Mouse (Mus musculus): ENCODE measurements around the gene Ess2. TPM values are rescaled to one million over a fixed set of nuclear protein-coding genes. Genes with fewer than 3 reads are reported as not detected.

The Ess2 gene
- total RNA-seq, 2 experiments from 2014 or later: 33.0 to 34.3 TPM

- DNase-seq (ENCODE audit: extremely low spot score in 1 of 2, low spot score in 2 of 2): peak in 1 of 2 experiments; percentile 74
- intact Hi-C loops (cut with DNase I): loop anchor here (5.0 to 10.0 kb wide), 2 partner anchors 120 to 287 kb away; partner anchors contain the start of gene Ccdc188
Measured at GRCm38 (mm10) chr16:17927351-17928082, 16.4 kb upstream of the Ess2 start.

- intact Hi-C loops (cut with DNase I): loop anchor here (10.0 kb wide), 1 partner anchor 293 kb away; the partner anchor contains the start of gene Ccdc188
- peak in 1 of 2 experiments; percentile 63 for DNase-seq (ENCODE audit: extremely low spot score in 1 of 2, low spot score in 2 of 2)
Measured at GRCm38 (mm10) chr16:17922163-17922538, 11.0 kb upstream of the Ess2 start.

- intact Hi-C loops (cut with DNase I): loop anchor here (10.0 kb wide), 1 partner anchor 293 kb away; the partner anchor contains the start of gene Ccdc188
- peak; percentile 97 to 98 for DNase-seq (ENCODE audit: extremely low spot score in 1 of 2, low spot score in 2 of 2)
Measured at GRCm38 (mm10) chr16:17921325-17922162, 10.4 kb upstream of the Ess2 start.

- intact Hi-C loops (cut with DNase I): loop anchor here (10.0 kb wide), 1 partner anchor 294 kb away; the partner anchor contains the start of gene Ccdc188
- no peak for DNase-seq (ENCODE audit: extremely low spot score in 1 of 2, low spot score in 2 of 2)
Measured at GRCm38 (mm10) chr16:17920586-17920985, 9.4 kb upstream of the Ess2 start.

GRCm38 (mm10) chr16:17914307-17915249 lies 3.4 kb upstream of the Ess2 start, which contains the start of gene Gsc2:
Gene Gsc2, minus strand, starts transcription at chr16:17915059.
- intact Hi-C loops (cut with DNase I): no loop called here
- peak in 1 of 2 experiments; percentile 46 for DNase-seq (ENCODE audit: extremely low spot score in 1 of 2, low spot score in 2 of 2)

- peak in 1 of 2 experiments; percentile 25 for DNase-seq (ENCODE audit: extremely low spot score in 1 of 2, low spot score in 2 of 2)
- intact Hi-C loops (cut with DNase I): no loop called here
Measured at GRCm38 (mm10) chr16:17898462-17898861, 12.7 kb downstream of the Ess2 start, which contains the start of the genes Dgcr2 and Tssk2. Gene Dgcr2, minus strand, starts transcription at chr16:17898562. Gene Tssk2, plus strand, starts transcription at chr16:17898637.

GRCm38 (mm10) chr16:17896091-17896490 lies 15.1 kb downstream of the Ess2 start:
- DNase-seq (ENCODE audit: extremely low spot score in 1 of 2, low spot score in 2 of 2): no peak
- intact Hi-C loops (cut with DNase I): no loop called here

GRCm38 (mm10) chr16:17893923-17894322 lies 17.2 kb downstream of the Ess2 start, which contains the start of gene Tssk1:
Gene Tssk1, plus strand, starts transcription at chr16:17894223.
- no peak for DNase-seq (ENCODE audit: extremely low spot score in 1 of 2, low spot score in 2 of 2)
- intact Hi-C loops (cut with DNase I): no loop called here

GRCm38 (mm10) chr16:17892606-17893005 lies 18.5 kb downstream of the Ess2 start:
- intact Hi-C loops (cut with DNase I): no loop called here
- no peak for DNase-seq (ENCODE audit: extremely low spot score in 1 of 2, low spot score in 2 of 2)

GRCm38 (mm10) chr16:17891567-17891959 lies 19.6 kb downstream of the Ess2 start, which contains the start of gene Gm20518:
Gene Gm20518, minus strand, starts transcription at chr16:17891671.
- intact Hi-C loops (cut with DNase I): no loop called here
- DNase-seq (ENCODE audit: extremely low spot score in 1 of 2, low spot score in 2 of 2): peak; percentile 99 to 100

GRCm38 (mm10) chr16:17890917-17891566 lies 20.1 kb downstream of the Ess2 start:
- intact Hi-C loops (cut with DNase I): no loop called here
- DNase-seq (ENCODE audit: extremely low spot score in 1 of 2, low spot score in 2 of 2): peak; percentile 42 to 85

GRCm38 (mm10) chr16:17890342-17890727 lies 20.8 kb downstream of the Ess2 start:
- intact Hi-C loops (cut with DNase I): no loop called here

GRCm38 (mm10) chr16:17889689-17890341 lies 21.3 kb downstream of the Ess2 start:
- DNase-seq (ENCODE audit: extremely low spot score in 1 of 2, low spot score in 2 of 2): no peak
- intact Hi-C loops (cut with DNase I): no loop called here

More at GRCm38 (mm10) chr16:17890342-17890727, 20.8 kb downstream of the Ess2 start:
- DNase-seq (ENCODE audit: extremely low spot score in 1 of 2, low spot score in 2 of 2): no peak

GRCm38 (mm10) chr16:17884116-17884515 lies 27.0 kb downstream of the Ess2 start:
- intact Hi-C loops (cut with DNase I): no loop called here
- DNase-seq (ENCODE audit: extremely low spot score in 1 of 2, low spot score in 2 of 2): peak in 1 of 2 experiments; percentile 9

GRCm38 (mm10) chr16:17882196-17882595 lies 29.0 kb downstream of the Ess2 start:
- intact Hi-C loops (cut with DNase I): no loop called here
- DNase-seq (ENCODE audit: extremely low spot score in 1 of 2, low spot score in 2 of 2): peak in 1 of 2 experiments; percentile 2

- intact Hi-C loops (cut with DNase I): no loop called here
- DNase-seq (ENCODE audit: extremely low spot score in 1 of 2, low spot score in 2 of 2): no peak
Measured at GRCm38 (mm10) chr16:17879571-17879970, 31.6 kb downstream of the Ess2 start.

- intact Hi-C loops (cut with DNase I): no loop called here
- DNase-seq (ENCODE audit: extremely low spot score in 1 of 2, low spot score in 2 of 2): no peak
Measured at GRCm38 (mm10) chr16:17876096-17876495, 35.1 kb downstream of the Ess2 start.

Data from left cerebral cortex, postnatal 10 days (tissue).